Mouse (Mus musculus): Measurements from ENCODE around the gene Lin9.

DNA sequence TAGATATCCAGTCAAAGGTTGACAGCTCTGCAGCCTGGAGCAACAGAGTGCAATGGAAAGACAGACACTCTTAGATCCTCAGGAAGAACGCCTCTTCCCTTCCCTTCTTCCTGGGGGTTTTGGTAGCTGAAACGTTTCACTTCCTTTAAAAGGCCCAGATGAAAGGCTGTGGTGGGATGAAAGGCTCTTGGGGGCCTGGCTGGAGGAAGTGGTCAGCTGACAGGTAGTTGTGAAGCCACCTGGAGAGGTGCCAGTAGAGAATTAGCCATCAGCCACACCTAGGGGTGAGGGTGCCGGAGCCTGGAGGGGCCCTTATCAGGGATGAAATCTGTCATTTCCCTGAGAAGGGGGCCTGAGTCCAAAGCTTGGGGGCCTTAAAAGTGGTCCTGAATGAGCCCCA is 66.4 kb downstream of the Lin9 start:
- TF ChIP-seq CTCF (IDR thresholded peaks at IDR 0.05; ENCODE audit: insufficient read depth, low read length): no peak
- TF ChIP-seq POLR2A (IDR thresholded peaks at IDR 0.05; ENCODE audit: borderline replicate concordance, extremely low read depth, low read depth, low read length): no peak
